Mouse (Mus musculus) CD8-positive naive resting alpha-beta T cell, adult 57 days (primary cell): Measurements from ENCODE around the gene Mrtfb. TPM values are rescaled to one million over a fixed set of nuclear protein-coding genes. Genes with fewer than 3 reads are reported as not detected.

Experiments used
- total RNA-seq: library from RNA; stranded (reverse); gene quantifications from one replicate; pipeline ENCODE4 v1.2.4, GENCODE M21; 2023

Gene Mrtfb
- total RNA-seq: 22.7 TPM

DNA sequence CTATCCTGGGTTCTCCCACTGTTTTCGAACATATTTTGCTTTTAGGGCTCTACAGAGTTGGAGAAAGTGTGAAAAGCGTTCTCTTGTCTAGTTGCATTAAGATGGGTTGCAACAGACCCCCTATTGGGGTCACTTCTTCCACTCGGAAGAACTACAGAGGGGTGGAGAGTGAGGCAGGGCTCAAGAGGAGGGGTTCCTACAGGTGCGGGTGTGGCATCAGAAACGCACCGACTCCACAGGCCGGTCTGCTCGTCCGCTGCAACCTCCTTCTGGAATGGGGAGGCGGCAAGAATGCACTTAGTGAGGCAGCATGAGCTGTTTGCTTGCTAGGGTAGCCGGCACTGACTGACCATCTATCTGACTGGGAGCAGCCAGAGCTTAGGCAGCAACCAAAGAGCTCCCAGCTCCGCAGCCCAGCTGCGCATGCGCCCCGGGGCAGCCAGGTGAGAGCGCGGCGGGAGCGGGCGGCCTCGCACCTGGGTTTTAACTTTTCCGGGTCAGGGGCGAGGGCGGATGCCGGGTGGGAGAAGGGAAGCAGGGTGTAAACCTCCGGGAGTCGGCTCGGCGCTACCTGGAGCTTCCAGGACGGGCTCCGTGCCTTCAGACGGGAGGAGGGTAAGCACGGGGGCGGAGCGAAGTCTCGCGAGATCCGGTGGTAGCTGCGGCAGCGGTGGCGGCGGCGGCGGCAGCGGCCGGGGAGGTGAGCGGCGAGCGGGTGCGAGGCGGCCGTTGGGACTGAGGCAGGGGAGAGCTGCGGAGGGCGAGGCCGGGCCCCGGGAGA, at the start of gene Mrtfb:
Gene Mrtfb, plus strand, starts transcription at position 627 of the 781 bp plus-strand sequence.

Other genes starting within 250 kb of the Mrtfb start
- gene Ercc4, start 146.8 kb upstream of the Mrtfb start, total RNA-seq: 50.1 TPM